Mouse (Mus musculus): ENCODE measurements around the gene Gm8374. TPM values are rescaled to one million over a fixed set of nuclear protein-coding genes. Genes with fewer than 3 reads are reported as not detected.
A peak's percentile ranks its signal among the peaks of the same experiment; 100 is the strongest.
"Not testable (repeated sequence)": the region's sequence is repeated elsewhere in the genome, so short reads cannot be mapped to it uniquely, and the experiment has no call there.

Gm8374 gene
- polyA plus RNA-seq (2012; rRNA removed): not detected in 2 replicates

GRCm38 (mm10) chr14:7365034-7365433 is at the start of gene Gm8374:
Gene Gm8374, minus strand, starts transcription at chr14:7365134.
- H3K4me3 ChIP-seq (ENCODE audit: insufficient read depth, low read length); H3K4me1 ChIP-seq (ENCODE audit: control insufficient read depth, insufficient read depth, low read length); H3K27ac ChIP-seq (ENCODE audit: insufficient read depth, low read length): not testable (repeated sequence)

- not testable (repeated sequence) for H3K27ac ChIP-seq (ENCODE audit: insufficient read depth, low read length); H3K4me1 ChIP-seq (ENCODE audit: control insufficient read depth, insufficient read depth, low read length); H3K4me3 ChIP-seq (ENCODE audit: insufficient read depth, low read length)
Observed at GRCm38 (mm10) chr14:7332295-7332694, 32.6 kb downstream of the Gm8374 start, which contains the start of gene Gm5797. Gene Gm5797, minus strand, starts transcription at chr14:7332395.

- H3K27ac ChIP-seq (ENCODE audit: insufficient read depth, low read length); H3K4me1 ChIP-seq (ENCODE audit: control insufficient read depth, insufficient read depth, low read length): not testable (repeated sequence)
- H3K4me3 ChIP-seq (ENCODE audit: insufficient read depth, low read length): peak overlapping the region; percentile 52
Observed at GRCm38 (mm10) chr14:7315093-7315492, 49.8 kb downstream of the Gm8374 start.

- not testable (repeated sequence) for H3K27ac ChIP-seq (ENCODE audit: insufficient read depth, low read length); H3K4me1 ChIP-seq (ENCODE audit: control insufficient read depth, insufficient read depth, low read length)
- peak within 1 kb of the TSS; percentile 52 for H3K4me3 ChIP-seq (ENCODE audit: insufficient read depth, low read length)
Observed at GRCm38 (mm10) chr14:7314661-7315060, 50.3 kb downstream of the Gm8374 start, which contains the start of gene Gm3739. Gene Gm3739, minus strand, starts transcription at chr14:7315049.

Other genes with a start within 250 kb of the Gm8374 start
- gene Gm6676, start 239.7 kb downstream of the Gm8374 start, polyA plus RNA-seq (2012; rRNA removed): 0.04 TPM in 1 of 2 replicates, not detected in the other
- 2.8 and 3.4 TPM in 2 replicates for gene Gm3512, start 190.6 kb downstream of the Gm8374 start, polyA plus RNA-seq (2012; rRNA removed)
- 0.04 TPM in 1 of 2 replicates, not detected in the other for gene Gm16434, start 170.6 kb downstream of the Gm8374 start, polyA plus RNA-seq (2012; rRNA removed)
- gene Gm3727, start 100.4 kb downstream of the Gm8374 start, polyA plus RNA-seq (2012; rRNA removed): not detected in 2 replicates
- gene Gm3739, start 50.1 kb downstream of the Gm8374 start, polyA plus RNA-seq (2012; rRNA removed): 1.7 and 2.1 TPM in 2 replicates
- not detected in 2 replicates for gene Gm5797, start 32.7 kb downstream of the Gm8374 start, polyA plus RNA-seq (2012; rRNA removed)
- not detected in 2 replicates for gene Gm3755, start 85.8 kb upstream of the Gm8374 start, polyA plus RNA-seq (2012; rRNA removed)
- gene Gm3752, start 118.6 kb upstream of the Gm8374 start, polyA plus RNA-seq (2012; rRNA removed): 0.68 and 0.73 TPM in 2 replicates
- gene Gm3558, start 203.4 kb upstream of the Gm8374 start, polyA plus RNA-seq (2012; rRNA removed): 1.8 and 2.1 TPM in 2 replicates
- not detected in 2 replicates for gene Gm10338, start 230.5 kb upstream of the Gm8374 start, polyA plus RNA-seq (2012; rRNA removed)